Mouse (Mus musculus) ES-Bruce4 (cell line): ENCODE measurements around the gene Zyg11b.

Experiments
- EP300 ChIP-seq: IDR thresholded peaks from 2 replicates; pipeline ENCODE4 v1.6.1; 2011; ENCODE audit warnings: low read depth, low read length; ENCODE audit not compliant: insufficient read depth
- POLR2A ChIP-seq: IDR thresholded peaks from one replicate; pipeline ENCODE4 v1.8.1; 2011; ENCODE audit warnings: low read length; ENCODE audit not compliant: insufficient read depth

GRCm38 (mm10) chr4:108302296-108302890 is 1.5 kb upstream of the Zyg11b start:
- no peak for TF ChIP-seq EP300
- no peak for TF ChIP-seq POLR2A
